Mouse (Mus musculus) monocyte, adult 2 months (primary cell): ENCODE measurements around the gene Cnnm3.

Experiments
- DNase-seq, 2 experiments: peaks; one replicate each; pipeline ENCODE4 v3.0.0; 2022; ENCODE audit warnings: low spot score in 2 of 2, low read depth in 1 of 2

The Cnnm3 gene

DNA sequence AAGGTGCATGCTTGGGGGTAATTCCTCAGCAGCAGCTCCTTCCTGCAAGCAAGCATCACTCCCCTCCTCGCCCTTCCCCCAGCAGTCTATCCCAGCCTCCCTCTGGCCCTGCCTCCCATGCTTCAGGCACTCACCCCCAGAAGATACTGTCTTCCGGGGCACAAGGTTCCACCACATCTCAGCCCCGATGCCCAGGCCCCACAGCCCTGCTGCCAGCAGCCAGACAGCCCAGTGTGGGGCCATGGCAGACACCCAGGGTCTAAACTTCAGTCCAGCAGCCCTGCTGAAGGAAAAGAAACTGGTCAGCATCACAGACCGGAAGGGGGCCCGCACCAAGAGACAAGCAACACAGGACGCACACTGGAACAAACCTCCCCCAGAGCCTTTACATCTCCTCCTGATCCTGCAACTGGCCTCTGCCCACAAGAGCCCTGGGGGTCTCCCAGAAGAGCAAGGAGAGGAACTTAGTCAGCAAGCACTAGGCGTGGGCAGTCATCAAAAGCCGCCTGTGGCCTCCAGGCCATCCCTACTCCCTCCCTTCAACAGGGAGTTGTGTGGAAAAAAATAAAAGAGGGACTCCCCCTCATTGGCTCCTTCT, 44.2 kb downstream of the Cnnm3 start:
- no peak for DNase-seq

DNA sequence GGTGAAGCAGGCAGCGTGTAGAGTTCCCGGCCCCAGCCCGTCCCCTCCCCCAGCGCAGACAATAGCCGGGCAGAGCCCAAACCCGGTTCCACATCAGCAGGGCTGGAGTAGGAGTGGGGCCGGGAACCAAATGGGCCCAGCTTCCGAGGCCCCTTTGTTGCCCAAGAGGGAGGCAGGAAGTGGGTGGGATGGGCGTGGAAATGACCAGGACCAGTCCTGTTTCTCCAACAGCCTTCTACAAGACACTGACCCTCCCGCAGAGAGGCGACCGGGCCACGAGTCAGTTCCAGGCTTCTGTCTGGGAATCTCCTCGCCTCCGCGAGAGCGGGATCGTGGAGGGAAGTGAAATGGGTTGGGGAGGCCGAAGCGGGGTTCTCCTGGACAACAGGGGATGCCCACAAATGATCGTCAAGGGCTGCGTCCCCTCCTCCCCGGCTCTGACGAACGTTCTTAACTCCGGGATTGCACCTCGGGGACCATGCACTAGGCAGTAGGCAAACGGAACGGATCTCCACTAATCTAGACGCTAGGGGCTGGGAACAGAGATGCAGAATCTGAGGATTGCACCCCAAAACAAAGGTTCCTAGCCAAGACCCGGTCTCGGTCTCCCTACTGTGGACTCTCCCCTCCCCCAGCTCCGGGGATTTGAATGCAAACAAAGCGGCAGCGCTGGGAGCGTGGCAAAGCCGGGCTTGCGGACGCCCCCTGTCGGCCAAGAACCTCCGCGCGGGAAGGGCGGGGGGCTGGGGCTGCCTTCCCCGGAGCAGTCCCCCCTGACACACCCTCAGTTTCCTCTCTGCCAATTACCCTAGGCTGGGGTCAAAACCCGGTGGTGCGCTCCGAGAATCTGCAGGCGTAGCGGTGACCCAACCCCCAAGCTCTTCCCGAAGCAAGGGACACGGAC, 45.1 kb downstream of the Cnnm3 start:
- DNase-seq = peak in 1 of 2 experiments; percentile 64

DNA sequence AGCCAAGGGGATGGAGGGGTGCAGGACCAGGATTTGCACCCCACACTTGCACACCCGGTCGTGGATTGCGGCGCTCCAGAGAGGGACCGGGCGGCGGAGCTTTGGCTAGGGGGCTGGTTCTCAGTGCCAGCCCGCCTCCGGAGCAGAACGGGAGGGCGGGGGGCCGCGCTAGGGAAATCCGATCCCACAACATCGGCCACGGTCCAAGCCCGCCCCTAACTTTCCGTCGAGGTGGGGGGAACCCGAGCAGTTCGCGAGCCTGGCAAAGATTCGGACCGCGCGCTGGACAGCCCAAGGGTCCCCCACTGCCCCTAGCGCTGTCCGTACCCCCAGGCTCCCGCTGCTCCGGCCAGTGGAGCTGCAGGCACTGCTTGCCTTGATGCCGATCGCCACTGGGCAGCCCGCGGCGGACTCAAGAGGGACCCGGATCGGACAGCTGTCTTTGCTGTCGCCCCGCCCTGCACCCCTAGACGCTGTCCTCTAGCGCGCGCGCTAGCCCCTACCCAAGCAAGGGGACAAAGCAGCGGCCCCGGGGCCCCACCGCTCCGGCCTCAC, 45.9 kb downstream of the Cnnm3 start:
- no peak for DNase-seq

DNA sequence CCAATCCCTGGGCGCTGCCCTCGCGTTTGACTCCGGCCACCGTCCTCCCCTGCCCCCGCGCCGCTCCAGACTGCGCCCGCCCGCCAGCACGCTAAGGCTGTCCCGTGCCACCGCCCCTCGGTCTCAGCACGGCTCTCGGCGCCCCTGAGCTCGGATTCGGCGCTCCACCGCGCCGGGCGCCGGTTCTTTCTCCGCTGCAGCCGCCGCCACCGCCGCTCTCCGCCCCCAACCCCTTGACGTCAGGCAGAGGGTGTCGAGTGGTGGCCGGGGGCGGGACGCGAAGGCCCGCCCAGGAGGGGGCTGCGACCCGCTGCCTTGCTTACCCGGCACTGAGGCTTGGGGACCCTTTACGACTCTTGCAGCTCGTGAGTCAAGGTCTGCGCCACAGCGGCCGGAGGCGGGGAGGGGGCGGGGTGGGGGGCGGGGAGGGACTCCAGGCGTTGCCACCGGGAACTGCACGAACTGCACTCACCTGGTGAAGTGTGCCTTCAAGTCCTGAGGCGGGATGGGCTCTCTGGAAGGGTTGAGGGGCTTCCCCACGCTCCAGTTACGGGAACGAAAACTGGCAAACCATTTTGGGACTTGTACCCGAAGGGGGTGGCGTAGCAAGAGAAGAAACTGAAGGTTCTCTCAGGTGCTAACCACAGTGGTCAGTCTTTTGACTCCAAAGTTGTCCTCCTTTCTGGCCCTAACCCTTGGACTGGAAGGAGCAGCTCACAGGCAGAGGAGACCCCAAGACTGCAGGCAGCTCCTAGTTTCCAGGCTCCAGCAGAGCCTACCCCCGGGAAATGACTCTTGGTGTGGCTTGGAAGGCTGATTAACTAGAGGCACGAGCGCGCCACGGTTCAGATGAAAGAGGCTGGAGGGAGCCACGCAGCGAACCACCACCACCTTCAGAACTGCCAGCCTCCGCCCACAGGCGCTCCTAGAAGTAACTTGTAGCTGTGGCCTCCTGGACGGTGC, 46.6 kb downstream of the Cnnm3 start, which contains the start of gene Sema4c:
Gene Sema4c (minus strand): TSS at position 319 of the 963 bp plus-strand sequence.
- DNase-seq = no peak

DNA sequence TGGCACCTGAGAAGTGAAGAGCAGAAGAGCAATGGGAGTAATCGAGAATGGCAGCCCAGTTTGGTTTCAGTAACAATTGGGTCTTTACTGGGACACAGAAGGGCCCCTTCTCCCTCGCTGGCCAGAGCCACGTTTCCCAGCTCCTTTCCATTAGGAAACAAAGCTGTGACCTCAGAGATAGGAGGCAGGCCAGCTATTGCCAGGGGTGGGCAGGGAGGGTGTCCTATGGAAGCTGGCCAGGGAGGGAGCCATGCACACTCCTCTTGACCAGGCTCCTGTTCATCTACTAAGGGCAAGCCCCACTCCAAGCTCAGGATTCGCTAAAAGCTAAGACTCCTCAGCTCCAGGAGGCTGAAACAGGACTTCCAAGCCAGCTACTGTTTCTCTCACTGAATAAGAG, 47.6 kb downstream of the Cnnm3 start:
- DNase-seq = no peak

DNA sequence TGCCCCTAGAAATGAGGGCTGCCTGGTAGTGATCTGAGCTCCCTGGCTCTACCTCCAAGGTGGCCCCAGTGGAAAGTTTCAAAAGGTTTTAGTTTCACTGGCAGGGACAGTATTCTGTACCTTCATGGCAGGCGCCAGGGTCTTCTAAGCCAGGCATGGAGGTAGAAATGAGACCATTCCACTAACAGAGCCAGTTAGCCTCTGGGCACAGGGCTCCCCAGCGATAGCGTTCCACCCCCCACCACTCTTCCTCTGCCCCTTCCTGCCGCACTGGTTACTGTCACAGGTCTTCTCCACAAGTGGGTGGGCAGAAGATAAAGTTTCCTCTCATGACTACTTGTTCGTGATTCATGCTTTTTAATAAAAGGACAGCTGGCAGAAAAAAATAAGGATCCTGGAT, 48.2 kb downstream of the Cnnm3 start:
- DNase-seq = no peak

DNA sequence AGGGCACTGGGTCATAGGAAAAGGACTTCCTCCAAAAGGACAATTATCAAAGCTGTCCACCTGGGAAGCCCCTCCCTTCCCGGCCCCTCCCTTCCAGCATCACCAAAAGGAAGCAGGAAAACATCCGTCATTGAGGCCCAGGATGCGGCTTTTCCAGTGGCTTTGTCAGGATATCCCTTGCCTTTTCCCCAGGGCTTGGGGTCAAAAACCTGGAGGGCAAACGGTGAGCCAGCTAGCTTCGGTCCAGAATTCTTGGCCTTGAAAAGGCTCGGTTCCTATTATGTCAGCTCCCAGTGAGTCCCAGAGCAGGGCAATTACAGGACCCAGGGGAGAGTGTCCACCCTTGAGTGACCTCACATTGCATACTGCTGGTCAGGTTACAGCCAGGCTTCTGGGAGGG, 49.2 kb downstream of the Cnnm3 start:
- DNase-seq = no peak

DNA sequence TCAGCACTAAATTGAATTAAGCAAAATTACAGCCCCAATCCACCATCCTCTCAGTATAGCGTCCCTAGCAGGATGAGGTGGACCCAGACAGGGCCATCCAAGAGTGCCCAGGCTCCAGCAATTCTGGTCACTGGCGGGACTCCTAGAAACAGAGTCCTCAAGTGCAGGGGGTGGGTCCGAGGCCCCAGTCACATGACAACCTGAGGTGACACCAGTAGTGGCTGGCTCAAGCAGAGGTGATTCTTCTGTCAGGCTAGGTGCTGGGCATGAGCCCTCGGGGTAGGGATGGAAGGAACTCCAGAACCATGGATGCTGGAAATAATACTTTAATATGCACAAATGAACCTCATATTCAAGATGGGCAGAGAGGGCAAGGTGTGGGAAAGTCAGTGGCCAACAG, 50.7 kb downstream of the Cnnm3 start:
- DNase-seq = no peak

DNA sequence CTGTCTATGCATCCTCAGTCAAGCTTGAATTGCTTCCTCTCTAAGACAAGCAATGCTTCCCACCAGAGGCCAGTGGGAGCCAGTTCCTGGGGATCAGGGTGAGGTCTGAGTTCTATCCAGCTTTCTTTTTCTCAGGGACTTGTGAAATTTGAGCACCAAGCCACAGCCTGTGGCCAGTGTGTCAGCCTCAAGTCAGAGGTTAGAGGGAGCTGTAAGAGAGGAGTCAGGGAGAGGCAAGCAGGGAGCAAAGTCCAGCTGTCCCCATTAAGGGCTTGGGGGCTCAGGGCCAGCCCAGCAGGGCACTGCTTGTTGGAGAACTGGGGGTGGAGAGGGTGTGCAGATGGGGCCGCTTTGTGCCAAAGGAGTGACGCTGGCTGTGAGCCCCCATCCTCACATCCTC, 51.5 kb downstream of the Cnnm3 start:
- no peak for DNase-seq

DNA sequence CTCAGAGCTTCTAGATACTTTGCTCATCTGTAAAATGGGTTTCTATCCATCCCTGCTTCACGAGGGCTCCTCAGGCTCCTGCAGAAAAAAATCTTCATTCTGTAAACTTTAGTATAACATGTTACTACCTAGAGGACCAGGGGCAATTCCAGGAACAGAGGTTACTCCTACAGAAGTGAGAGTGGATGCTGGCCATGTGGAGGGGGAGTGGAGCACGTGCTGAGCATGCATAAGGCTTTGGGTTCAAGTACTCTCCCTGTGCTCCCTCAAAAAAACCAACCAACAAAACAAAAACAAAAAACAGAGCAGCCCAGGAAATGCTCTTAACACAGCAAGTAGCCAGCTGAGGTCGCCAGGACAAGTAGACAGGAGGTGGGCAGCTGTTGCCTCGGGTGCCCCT, 52.0 kb downstream of the Cnnm3 start:
- no peak for DNase-seq

DNA sequence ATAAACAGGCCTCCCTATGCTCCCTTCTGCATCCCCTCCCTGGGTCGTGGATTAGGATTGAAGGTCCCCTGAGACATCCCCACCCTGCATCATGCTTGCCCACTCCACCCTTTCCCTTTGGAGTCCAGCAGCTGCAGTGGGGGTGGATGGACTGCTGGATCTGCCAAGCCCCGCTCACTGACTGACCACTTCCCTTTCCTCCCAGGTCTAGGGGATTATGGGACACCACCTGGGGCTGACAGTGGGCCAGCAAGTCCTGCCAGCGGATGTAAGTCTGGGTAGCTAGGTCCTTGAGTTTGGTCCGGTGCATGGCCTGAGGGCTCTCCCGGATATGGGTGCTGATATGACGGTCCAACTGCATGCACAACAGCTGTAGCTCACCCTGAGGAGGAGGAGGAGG, 52.4 kb downstream of the Cnnm3 start:
- no peak for DNase-seq

DNA sequence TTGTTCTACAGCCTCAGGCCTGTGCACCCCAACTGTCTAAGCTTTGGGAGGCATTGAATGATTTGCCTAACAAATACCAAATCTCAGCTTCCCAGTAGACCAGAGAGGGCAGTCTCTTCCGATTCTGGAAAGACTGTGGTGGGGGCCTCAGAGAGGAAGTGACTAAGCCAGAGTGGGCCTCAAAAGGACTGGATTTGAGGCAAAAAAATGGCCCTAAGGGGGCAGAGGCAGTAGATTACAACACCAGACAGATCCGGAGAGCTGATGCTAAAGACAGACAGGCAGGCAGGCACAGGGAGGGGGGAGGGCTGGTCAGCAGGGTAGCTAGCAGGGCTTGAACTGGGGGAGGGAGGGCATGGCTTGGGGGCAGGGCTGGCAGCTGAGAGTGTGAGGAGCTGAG, 54.8 kb downstream of the Cnnm3 start:
- DNase-seq = no peak

DNA sequence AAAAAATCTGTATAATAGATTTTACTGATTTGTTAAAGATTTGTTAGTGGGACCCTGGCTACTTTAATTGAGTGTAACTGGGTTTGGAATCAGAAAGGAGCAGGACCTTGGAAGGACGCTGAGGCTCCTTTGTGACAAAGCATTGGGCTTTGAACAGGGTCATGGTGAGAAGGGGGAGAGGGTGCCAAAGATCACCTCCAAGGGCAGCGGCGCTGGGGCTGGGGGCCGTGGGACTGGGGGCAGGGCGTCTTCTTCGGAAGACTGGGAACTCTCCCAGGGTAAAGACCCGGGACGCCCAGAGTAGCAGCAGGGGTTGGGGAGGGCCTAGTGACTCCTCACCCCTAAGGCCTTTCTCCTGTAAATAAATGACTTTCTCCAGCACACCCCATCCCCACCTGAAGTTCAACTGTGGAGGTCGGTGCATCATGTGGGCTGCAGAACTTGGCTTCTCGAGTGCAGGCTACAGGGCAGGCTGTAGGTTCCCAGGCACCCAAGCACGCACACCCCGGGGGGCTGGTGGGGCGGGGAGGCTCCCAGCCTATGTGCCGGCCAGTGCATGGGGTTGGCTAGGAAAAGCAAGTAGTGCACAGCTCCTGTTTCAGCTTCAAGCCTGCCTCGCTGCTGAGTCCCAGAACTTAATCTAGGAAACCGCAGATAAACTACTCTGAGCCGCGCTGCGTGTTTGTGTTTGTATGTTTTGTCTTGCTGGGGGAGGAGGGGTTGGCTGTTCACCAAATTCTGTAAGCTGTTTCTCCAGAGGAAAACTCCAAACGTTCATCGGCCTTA, 56.3 kb downstream of the Cnnm3 start:
- DNase-seq = no peak

DNA sequence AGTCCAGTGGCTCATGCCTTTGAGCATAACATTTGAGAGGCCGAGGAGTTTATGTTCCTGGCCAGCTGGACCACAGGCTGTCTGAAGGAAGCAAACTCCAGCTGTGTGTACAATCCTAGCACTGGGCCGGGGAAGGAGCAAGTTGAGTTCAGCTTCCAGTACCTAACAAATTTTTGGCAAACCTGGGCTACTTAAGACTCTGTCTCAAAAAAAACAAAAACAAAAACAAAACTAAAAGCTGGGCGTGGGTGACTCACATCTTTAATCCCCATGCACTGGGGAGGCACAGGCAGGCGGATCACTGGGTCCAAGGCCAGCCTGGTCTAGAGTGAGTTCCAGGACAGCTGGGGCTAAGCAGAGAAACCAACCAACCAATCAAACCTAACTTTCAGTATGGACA, 57.1 kb downstream of the Cnnm3 start:
- DNase-seq = no peak

DNA sequence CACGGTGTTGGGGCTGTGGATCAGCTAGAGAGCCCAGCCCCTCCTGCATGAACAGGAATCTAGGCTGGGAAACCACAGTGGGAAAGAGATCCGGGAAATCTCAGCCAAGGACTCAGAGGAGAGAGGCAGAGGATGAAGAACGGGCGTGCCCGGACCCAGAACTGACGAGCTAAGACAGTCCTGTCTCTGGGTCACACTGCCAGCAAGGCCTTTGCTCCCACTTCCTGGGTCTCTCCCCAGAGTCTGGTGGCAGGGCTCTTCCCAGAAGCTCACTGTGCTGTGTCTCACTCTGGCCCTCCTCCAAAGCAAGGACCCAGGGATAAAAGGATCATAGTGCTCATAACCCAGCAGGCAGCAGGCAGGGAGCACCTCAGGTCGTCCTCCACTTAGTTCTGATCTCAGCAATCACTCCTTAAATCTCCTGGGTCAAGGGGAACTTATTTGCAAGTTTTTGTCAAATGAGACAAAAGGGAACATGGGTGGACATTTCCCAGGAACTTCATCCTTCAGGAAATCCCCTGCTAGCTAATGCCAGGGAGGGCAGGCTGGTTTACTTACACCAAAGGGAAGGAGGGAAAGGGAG, 58.1 kb downstream of the Cnnm3 start:
- no peak for DNase-seq

DNA sequence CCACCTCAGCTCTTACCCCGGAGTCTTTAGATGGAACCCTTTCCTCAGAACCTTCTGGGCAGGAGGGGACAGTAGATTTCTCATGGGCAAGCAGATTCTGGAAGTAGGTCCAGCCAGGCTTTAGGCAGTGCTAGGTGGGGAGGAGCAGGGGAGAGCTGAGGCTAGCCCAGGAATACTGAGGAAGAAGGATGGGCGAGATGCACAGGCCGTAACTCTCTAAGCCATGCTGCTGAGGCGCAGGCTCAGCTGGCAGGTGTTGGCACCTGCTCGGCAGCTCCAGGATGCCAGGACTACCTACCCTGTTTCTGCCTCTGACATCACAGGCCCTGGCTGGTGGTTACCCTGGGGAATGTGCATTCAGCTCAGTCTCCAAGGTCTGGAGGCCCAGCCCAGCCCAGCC, 58.7 kb downstream of the Cnnm3 start:
- no peak for DNase-seq

DNA sequence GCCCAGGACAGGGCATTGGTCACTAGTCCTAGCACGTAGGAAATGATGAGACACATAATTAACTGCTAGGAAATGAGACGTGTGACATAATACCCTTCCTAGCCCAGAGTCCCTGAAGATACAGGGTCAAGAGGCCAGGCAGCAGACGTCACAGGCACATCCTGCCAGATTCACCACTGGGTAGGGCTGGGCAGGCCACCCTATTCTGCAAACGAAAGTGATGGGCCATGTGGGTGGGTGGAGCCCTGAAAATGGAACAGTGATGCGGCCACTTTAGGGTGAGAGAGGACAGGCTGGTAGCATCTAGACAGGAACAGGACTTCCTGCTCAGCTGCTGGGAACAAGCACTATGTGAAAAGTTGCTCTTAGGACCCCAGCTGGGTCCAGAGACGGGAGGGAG, 60.0 kb downstream of the Cnnm3 start:
- DNase-seq = peak; percentile 55 to 64

DNA sequence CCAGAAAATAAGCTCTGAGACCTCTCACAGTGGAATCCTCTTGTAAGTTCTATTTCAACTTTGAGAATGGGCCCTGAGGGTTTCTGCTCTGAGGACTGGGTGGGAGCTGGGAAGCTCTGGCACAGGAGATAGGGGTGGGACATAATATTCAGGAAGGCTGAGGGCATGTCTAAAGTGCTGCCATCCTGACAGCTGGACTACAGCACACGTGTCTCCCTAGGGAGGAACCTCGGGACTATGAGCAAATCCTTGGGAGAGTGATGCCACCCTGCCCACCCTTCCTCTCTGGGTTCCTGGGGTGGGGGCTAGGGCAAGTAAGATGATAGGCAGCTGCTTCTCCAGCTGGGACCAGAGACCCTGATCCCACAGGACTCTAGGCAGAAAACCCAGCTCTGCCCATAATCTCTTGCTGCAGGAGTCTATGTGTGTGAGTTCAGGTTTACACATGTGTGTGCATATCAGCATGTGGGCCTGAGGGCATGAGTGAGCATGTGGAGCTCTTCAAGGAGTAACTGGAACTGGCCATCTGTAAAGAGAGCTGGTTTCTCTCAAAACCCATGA, 60.6 kb downstream of the Cnnm3 start:
- DNase-seq = no peak

DNA sequence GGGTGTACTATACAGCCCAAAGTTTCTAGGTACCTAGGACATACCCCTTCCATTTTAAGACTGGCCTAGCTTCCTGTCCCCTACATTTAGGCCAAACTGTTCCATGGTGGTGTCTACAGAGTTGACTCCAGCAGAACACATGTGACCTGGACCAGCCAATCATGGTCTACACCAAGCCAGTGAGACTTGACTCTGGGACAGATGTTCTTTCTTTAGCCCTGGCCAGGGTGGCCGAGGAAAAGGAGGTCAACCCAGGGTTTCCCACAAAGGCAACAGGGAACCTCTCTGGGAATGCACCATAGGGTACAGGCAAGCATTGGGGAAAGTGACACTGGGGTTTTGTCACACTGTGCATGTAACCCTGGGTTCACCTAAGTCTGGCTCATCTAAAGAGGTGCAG, 61.0 kb downstream of the Cnnm3 start:
- no peak for DNase-seq

DNA sequence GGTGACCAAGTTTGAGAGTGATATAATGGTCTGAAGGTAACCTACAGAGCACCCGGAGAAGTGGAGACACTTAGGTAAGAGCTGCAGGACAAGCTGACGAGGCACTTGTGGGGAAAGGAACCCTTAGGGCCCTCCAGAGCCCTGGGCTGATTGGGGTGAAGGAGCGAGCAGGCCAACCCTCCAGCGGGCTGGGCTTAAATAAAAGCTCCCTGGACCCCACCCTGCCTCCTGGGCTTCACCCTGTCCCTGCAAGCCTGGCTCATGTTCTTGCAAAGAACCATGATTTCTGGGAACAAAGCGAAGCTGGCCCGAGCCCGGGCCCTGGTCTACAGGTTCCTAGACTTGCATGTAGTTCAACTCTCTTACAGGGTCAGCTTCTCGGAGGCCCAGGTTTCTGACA, 61.9 kb downstream of the Cnnm3 start:
- no peak for DNase-seq
